Mouse (Mus musculus) inflammation-experienced regulatory T-cells, adult 6 months (primary cell): ENCODE data around the gene Sap30l. TPM values are rescaled to one million over a fixed set of nuclear protein-coding genes. Genes with fewer than 3 reads are reported as not detected.

Source experiments
- ATAC-seq: one replicate; pipeline ENCODE4 v1.8.0; 2017
- polyA plus RNA-seq, 3 experiments: library from polyadenylated mRNA; unstranded; fragments of 100-300 nt; shearing (Covaris generic); gene quantifications; one replicate each; pipeline ENCODE4 v1.2.1; 2017

Sap30l gene
- 1 to 10 TPM; 4.9 to 6.9 (median 6.7) TPM for polyA plus RNA-seq

GRCm38 (mm10) chr11:57800971-57801765 lies at the start of gene Sap30l:
TSS of gene Sap30l (plus strand) at chr11:57801637.
- ATAC-seq = peak; percentile 97

- ATAC-seq = no peak
Measured at GRCm38 (mm10) chr11:57753538-57754203, 47.8 kb upstream of the Sap30l start.

- no peak for ATAC-seq
Measured at GRCm38 (mm10) chr11:57758621-57759020, 42.8 kb upstream of the Sap30l start.

- ATAC-seq = no peak
Measured at GRCm38 (mm10) chr11:57760509-57761058, 40.9 kb upstream of the Sap30l start.

- ATAC-seq = no peak
Measured at GRCm38 (mm10) chr11:57761347-57761746, 40.1 kb upstream of the Sap30l start.

GRCm38 (mm10) chr11:57764124-57764523 lies 37.3 kb upstream of the Sap30l start:
- no peak for ATAC-seq

- no peak for ATAC-seq
Measured at GRCm38 (mm10) chr11:57766617-57767016, 34.8 kb upstream of the Sap30l start.

GRCm38 (mm10) chr11:57767171-57767570 lies 34.3 kb upstream of the Sap30l start:
- no peak for ATAC-seq

GRCm38 (mm10) chr11:57770776-57771175 lies 30.7 kb upstream of the Sap30l start:
- ATAC-seq = no peak

GRCm38 (mm10) chr11:57771676-57772075 lies 29.8 kb upstream of the Sap30l start:
- ATAC-seq = no peak

- no peak for ATAC-seq
Measured at GRCm38 (mm10) chr11:57773479-57773878, 28.0 kb upstream of the Sap30l start.

- ATAC-seq = no peak
Measured at GRCm38 (mm10) chr11:57773936-57774335, 27.5 kb upstream of the Sap30l start.

GRCm38 (mm10) chr11:57775868-57776267 lies 25.6 kb upstream of the Sap30l start:
- no peak for ATAC-seq

GRCm38 (mm10) chr11:57776546-57776945 lies 24.9 kb upstream of the Sap30l start:
- ATAC-seq = no peak

GRCm38 (mm10) chr11:57778349-57778748 lies 23.1 kb upstream of the Sap30l start:
- no peak for ATAC-seq

GRCm38 (mm10) chr11:57779824-57780223 lies 21.6 kb upstream of the Sap30l start:
- ATAC-seq = no peak

- ATAC-seq = no peak
Measured at GRCm38 (mm10) chr11:57786616-57787418, 14.6 kb upstream of the Sap30l start.

GRCm38 (mm10) chr11:57787913-57788312 lies 13.5 kb upstream of the Sap30l start:
- ATAC-seq = peak; percentile 43

- ATAC-seq = no peak
Measured at GRCm38 (mm10) chr11:57790866-57791535, 10.4 kb upstream of the Sap30l start.

GRCm38 (mm10) chr11:57795086-57795485 lies 6.4 kb upstream of the Sap30l start:
- no peak for ATAC-seq

- no peak for ATAC-seq
Measured at GRCm38 (mm10) chr11:57797828-57798227, 3.6 kb upstream of the Sap30l start.

- no peak for ATAC-seq
Measured at GRCm38 (mm10) chr11:57799456-57799855, 2.0 kb upstream of the Sap30l start.
